Mouse (Mus musculus): ENCODE results near the gene Icam4.
A peak's percentile ranks its signal among the peaks of the same experiment; 100 is the strongest.

- no peak for TF ChIP-seq GABPA (IDR thresholded peaks at IDR 0.05; ENCODE audit: low read depth, low read length)
- no peak for TF ChIP-seq CTCF (IDR thresholded peaks at IDR 0.05 in 2 of 3, conservative IDR thresholded peaks at IDR 0.05 in 1 of 3; ENCODE audit: control insufficient read depth in 1 of 3, insufficient read depth in 1 of 3, low read depth in 2 of 3, low read length in 3 of 3, poor library complexity in 1 of 3, severe bottlenecking in 1 of 3)
- no peak for TF ChIP-seq USF2 (IDR thresholded peaks at IDR 0.05; ENCODE audit: borderline replicate concordance in 1 of 2, insufficient read depth in 1 of 2, low read depth in 1 of 2, low read length in 2 of 2)
- TF ChIP-seq POLR2A (IDR thresholded peaks at IDR 0.05; ENCODE audit: control insufficient read depth in 1 of 2, insufficient read depth in 1 of 2, low read depth in 1 of 2, low read length in 2 of 2, poor library complexity in 1 of 2): peak in 1 of 2 experiments; percentile 12; a peak in 1 of 4 replicates
- no peak for TF ChIP-seq POLR2AphosphoS2 (IDR thresholded peaks at IDR 0.05; ENCODE audit: low read length)
- TF ChIP-seq SIN3A (IDR thresholded peaks at IDR 0.05; ENCODE audit: low read length): no peak
- no peak for TF ChIP-seq HCFC1 (IDR thresholded peaks at IDR 0.05; ENCODE audit: low read depth, low read length)
- TF ChIP-seq EP300 (IDR thresholded peaks at IDR 0.05; ENCODE audit: low read depth in 1 of 2, low read length in 2 of 2): no peak
- no peak for TF ChIP-seq SMC3 (IDR thresholded peaks at IDR 0.05; ENCODE audit: low read depth, low read length)
- no peak for TF ChIP-seq USF1 (IDR thresholded peaks at IDR 0.05; ENCODE audit: low read depth, low read length)
- TF ChIP-seq E2F4 (IDR thresholded peaks at IDR 0.05; ENCODE audit: borderline replicate concordance, low read depth, low read length): no peak
- no peak for TF ChIP-seq GATA1 (IDR thresholded peaks at IDR 0.05; ENCODE audit: low read depth, low read length)
Observed at GRCm38 (mm10) chr9:21075625-21076024, 46.5 kb downstream of the Icam4 start.
